Mouse (Mus musculus) spleen, adult 2 months (tissue): ENCODE results near the gene Hoxc10. TPM values are rescaled to one million over a fixed set of nuclear protein-coding genes. Genes with fewer than 3 reads are reported as not detected.
A peak's percentile ranks its signal among the peaks of the same experiment; 100 is the strongest.

ENCODE experiments used
- DNase-seq, 2 experiments: peaks; one replicate each; pipeline versions ENCODE4 v3.0.0 to v3.0.0-alpha.2; 2012 to 2021; ENCODE audit warnings: low spot score in 2 of 2, low read depth in 1 of 2
- H3K27ac ChIP-seq: fragments of 200-500 bp; 2 replicates; pipeline ENCODE4 v1.5.1; 2012; ENCODE audit warnings: low read length, inconsistent platforms; ENCODE audit not compliant: insufficient read depth
- H3K27me3 ChIP-seq: fragments of 200-500 bp; 2 replicates; pipeline ENCODE4 v1.6.1; 2012; ENCODE audit warnings: mild to moderate bottlenecking, moderate library complexity, low read length, inconsistent platforms; ENCODE audit not compliant: control insufficient read depth, insufficient read depth
- H3K36me3 ChIP-seq: fragments of 200-500 bp; 2 replicates; pipeline ENCODE4 v1.6.1; 2012; ENCODE audit warnings: mild to moderate bottlenecking, low read length, inconsistent platforms; ENCODE audit not compliant: control insufficient read depth, insufficient read depth
- H3K4me1 ChIP-seq: fragments of 200-500 bp; 2 replicates; pipeline ENCODE4 v1.6.1; 2011; ENCODE audit warnings: inconsistent platforms; ENCODE audit not compliant: control insufficient read depth, insufficient read depth, insufficient read length
- H3K4me3 ChIP-seq: fragments of 200-500 bp; 2 replicates; pipeline ENCODE4 v1.5.1; 2011; ENCODE audit warnings: mild to moderate bottlenecking, inconsistent platforms; ENCODE audit not compliant: insufficient read depth, insufficient read length; ENCODE audit errors: extremely low read depth
- CTCF ChIP-seq: fragments of 200-500 bp; IDR thresholded peaks from 2 replicates; pipeline ENCODE4 v1.5.1; 2011; ENCODE audit warnings: mild to moderate bottlenecking, inconsistent platforms; ENCODE audit not compliant: insufficient read depth, insufficient read length, insufficient replicate concordance; ENCODE audit errors: extremely low read depth
- POLR2A ChIP-seq: fragments of 200-500 bp; IDR thresholded peaks from 2 replicates; pipeline ENCODE4 v1.6.1; 2011; ENCODE audit warnings: low read depth, low read length, inconsistent platforms
- WGBS: fragments of 180-500 bp; shearing (Covaris S2); methylation state at CpG from one replicate; pipeline ENCODE4 v1.1.7; 2018; 5-methylcytosine and 5-hydroxymethylcytosine counted together
- polyA plus RNA-seq: library from polyadenylated mRNA; depleted of rRNA; stranded (reverse); fragments of >200 nt; gene quantifications from 2 replicates; pipeline ENCODE4 v1.2.3, GENCODE M21; 2012

Hoxc10 gene
- polyA plus RNA-seq, 1 experiment = not detected

DNA sequence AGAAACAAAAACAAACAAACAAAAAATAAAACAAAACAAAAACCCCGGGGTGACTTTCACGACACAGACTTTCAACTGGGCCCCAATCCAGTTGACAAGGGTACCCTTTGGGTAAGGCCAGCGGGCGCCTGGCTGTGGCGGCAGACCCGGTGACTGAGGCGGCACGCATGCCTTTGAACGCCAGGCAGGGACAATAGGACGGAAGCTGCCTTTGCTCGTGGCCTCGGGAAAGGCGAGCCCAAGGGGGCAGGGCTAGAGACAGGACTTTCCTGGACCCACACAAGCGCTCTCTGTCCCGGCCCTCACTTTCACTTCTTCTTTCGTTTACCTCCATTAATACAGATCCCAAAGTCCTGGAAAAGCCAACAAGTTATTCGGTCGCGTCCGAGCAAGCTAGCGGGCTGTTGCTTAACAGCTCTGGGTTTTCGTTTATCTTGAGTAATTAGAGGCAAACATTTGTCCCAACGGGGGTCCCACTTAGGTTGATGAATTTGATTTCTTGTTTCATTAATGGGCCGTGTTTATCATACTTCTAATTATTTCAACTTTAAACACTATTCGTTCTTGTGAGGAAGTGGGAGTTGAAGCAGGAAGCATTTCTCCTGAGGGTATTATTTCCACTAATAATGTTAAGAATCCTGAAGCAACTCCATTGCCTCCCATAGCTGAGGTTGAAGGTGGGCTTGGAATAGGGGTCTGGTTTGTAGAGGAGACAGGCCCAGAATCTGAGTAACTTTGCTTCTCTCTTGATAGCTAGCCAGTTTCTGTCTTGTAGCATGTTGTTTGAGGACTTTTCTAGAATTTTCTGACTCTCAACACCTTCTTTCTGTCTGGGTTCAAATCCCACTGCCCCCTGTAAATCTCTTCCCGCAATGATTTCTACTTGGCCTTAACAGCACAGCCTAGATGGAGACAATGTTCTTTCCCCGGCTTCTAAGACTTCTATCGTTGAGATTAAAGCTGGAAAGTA lies 2.6 kb upstream of the Hoxc10 start:
- H3K27me3 ChIP-seq = peaks cover 50% of the 10 kb centered on the region
- peaks cover 2% of the 10 kb centered on the region; the same call in 1 of the 2 replicates for H3K4me1 ChIP-seq
- no peak for DNase-seq
- no peak for TF ChIP-seq CTCF
- no peak for TF ChIP-seq POLR2A
- H3K4me3 ChIP-seq = no peak overlapping the region
- no peak overlapping the region for H3K27ac ChIP-seq
- 5% methylated on average over 28 of the region's 28 CpGs for WGBS
- H3K36me3 ChIP-seq = no peaks in the 10 kb centered on the region

DNA sequence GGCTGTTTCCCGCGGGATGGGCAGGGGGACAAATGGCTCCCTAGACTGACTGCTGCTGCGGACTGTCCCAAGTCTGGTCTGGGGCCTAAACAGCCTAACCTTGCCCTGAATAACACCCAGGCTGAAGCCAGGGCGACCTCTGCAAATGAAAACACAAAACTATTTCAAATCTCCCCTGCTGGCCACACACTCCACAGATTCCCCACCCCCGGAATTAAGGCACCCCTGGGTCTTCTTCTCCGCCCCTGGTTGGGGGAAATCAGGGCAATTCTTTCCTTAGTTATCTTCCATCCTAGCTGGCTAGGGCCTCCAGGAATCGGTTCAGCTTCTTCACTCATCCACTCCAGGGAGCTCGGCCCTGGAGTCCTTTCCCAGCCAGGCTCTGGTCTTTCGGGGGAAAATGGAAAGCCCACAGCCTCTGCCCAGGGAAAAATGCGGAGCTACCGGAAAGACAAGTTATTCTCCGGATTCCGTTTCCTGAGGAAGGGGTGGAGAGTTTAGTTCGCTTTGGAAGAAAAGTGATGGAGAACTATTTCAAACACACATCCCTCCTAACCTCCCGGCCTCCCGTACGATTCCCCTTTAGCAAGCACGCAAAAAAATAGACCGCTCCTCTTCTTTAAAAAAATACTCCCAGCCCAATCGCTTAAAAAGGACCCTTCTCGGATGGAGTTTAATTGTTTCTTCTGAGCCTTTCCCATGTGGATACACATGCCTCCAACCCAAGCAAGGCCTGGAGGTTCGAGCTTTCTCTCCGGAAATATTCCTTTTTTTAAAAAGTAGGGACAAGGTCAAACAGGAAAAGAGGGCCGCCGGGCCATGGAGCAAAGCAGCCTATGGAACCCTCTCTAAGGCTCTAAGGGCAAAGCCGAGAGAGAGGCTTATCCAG lies 1.3 kb upstream of the Hoxc10 start:
- Histone ChIP-seq H3K27me3 (peaks cover 47% of the 10 kb centered on the region), H3K4me3 (no peak overlapping the region), H3K36me3 (no peaks in the 10 kb centered on the region), H3K4me1 (peaks cover 2% of the 10 kb centered on the region; the same call in 1 of the 2 replicates), H3K27ac (no peak overlapping the region)
- TF ChIP-seq POLR2A (no peak), CTCF (no peak)
- DNase-seq = no peak
- WGBS = 16% methylated on average over 26 of the region's 26 CpGs

DNA sequence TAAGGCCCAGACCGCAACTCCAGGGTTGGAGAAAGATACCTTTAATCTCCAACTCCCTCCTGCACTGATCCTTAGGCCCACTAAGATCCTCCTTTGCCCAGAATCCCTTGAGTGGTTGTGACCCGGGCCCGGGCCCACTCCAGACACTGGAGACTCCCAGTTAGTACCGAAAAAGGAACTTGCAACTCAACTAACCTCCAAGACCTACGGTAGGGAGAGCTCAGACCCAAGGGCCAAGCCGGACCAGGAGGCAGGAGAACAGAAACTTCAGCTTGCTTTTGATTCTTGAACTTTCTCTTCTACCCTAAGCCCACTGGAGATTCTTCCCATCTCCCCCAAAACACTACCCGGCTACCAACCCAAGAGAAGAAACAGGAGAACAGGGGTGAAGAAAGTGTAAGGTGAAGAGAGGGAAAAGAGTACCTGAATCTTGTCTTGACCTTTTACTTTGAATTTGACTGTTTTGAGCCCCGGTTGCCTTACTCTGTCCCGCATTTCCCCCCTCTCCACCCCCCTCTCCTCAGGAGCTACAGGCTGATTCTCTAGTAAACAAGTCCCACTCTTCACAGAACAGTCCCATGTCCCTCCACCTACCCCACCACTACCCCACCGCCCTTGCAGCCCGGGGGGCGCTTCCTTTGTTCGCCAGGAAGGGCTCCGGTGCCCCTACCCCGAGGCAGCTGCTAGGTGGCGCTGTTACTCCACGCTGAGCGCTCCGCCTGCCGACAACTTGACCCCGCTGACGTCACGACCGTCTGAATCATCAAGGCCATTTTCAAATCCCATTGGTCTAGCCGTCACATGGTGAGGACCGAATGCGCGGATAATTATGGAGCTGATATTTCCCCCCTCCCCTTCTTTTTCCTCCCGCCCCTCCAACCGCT lies 462 bp upstream of the Hoxc10 start:
- H3K27me3 ChIP-seq = peaks cover 48% of the 10 kb centered on the region
- TF ChIP-seq POLR2A (no peak), CTCF (peak; percentile 58; the same call in 1 of the 2 replicates)
- H3K4me3 ChIP-seq = no peak overlapping the region
- H3K4me1 ChIP-seq = peaks cover 2% of the 10 kb centered on the region; the same call in 1 of the 2 replicates
- WGBS = 7% methylated on average over 30 of the region's 30 CpGs
- H3K27ac ChIP-seq = no peak overlapping the region
- peak; percentile 34 to 48 for DNase-seq
- H3K36me3 ChIP-seq = no peaks in the 10 kb centered on the region

DNA sequence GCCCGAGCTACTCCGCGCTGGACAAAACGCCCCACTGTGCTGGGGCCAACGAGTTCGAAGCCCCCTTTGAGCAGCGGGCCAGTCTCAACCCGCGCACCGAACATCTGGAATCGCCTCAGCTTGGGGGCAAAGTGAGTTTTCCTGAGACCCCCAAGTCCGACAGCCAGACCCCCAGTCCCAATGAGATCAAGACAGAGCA lies 615 bp downstream of the Hoxc10 start, which contains the start of gene Hoxc5:
TSS of gene Hoxc5 (plus strand) at position 132 of the 199 bp plus-strand sequence.
- Histone ChIP-seq H3K36me3 (no peaks in the 10 kb centered on the region), H3K4me1 (peaks cover 2% of the 10 kb centered on the region; the same call in 1 of the 2 replicates), H3K4me3 (no peak within 1 kb of the TSS), H3K27ac (no peak within 1 kb of the TSS), H3K27me3 (peaks cover 42% of the 10 kb centered on the region)
- WGBS = 11% methylated on average over 12 of the region's 12 CpGs
- TF ChIP-seq CTCF (no peak), POLR2A (no peak)
- no peak for DNase-seq

DNA sequence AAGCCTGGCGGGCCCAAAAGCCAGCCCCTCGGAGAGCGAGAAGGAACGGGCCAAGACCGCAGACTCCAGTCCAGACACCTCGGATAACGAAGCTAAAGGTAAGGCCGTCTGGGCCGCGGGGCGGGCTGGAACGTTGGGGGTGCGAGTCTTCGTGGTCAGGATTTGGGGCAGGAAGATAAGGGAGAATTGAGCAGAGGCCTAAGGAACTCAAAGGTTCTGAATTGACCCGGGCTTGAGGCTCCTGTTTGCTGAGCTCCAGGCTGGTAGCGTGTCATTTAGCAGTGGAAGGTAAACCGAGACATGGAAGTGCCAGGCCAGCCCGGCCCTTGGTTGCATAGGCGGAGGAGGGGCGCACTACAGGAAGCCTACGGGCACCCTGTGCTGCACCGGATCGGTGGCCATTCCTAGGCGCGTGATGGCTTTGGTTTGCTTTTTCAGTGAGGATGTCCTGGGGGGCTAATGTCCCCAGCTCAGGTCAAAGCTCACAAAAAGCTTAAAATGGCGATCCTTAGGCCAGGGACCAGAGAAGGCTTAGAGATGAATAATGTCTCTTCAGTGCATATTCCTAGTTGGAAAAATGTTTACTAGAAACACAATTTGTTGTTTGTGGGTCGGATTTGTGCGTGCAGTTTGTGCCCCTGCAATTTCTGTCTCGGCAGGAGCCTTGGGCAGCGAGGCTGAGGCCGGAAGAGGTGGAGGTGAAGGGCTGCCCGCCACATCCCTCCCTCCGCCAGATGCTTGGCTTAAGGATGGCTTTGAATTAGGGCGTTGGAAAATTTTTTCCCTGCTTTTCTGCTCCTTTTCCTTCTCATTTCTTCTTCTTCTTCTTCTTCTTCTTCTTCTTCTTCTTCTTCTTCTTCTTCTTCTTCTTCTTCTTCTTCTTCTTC lies 1.2 kb downstream of the Hoxc10 start:
- Histone ChIP-seq H3K36me3 (no peaks in the 10 kb centered on the region), H3K4me3 (no peak overlapping the region), H3K4me1 (peaks cover 2% of the 10 kb centered on the region; the same call in 1 of the 2 replicates), H3K27me3 (peaks cover 40% of the 10 kb centered on the region), H3K27ac (no peak overlapping the region)
- no peak for DNase-seq
- TF ChIP-seq CTCF = no peak
- TF ChIP-seq POLR2A = no peak
- 11% methylated on average over 34 of the region's 34 CpGs for WGBS
